Mouse (Mus musculus) urinary bladder, postnatal 14 days (tissue): Measurements from ENCODE around the gene Atg4b.
"Not testable (repeated sequence)": the region's sequence is repeated elsewhere in the genome, so short reads cannot be mapped to it uniquely, and the experiment has no call there.

Source experiments
- DNase-seq: peaks from one replicate; pipeline ENCODE4 v3.0.0; 2021; ENCODE audit warnings: low spot score

Atg4b gene

DNA sequence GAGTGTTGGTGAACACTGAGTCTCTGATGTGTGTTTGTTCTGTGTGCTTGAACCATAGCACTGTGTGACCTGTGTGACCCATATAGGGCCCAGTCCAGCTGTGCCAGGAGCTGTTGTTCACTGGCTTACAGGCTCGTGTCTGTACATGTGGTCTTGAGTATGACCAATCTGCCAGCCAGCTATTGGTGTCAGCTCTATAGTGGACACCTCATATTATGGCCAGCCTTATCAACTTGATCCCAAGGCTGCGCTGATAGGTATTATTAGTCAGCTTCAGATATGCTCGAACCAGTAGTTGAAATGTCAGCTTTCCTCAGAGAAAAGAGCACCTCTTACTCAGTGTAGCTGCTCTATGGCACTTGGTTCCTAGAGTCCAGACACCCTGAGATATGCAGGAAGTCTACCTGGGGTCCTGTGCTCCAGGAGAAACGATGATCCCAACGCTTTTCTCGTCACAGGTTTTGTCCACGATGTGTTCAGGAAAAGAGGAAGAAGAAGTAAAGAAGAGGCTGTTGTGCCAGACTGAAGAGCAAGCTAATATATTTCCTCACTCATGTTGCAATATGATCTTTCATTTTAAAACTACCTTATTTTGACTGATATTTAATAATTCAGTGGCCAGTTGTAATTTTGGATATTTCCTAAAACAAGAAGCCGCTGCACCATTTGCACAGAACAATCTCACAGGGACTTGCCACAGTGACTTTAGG is 66.7 kb downstream of the Atg4b start:
- DNase-seq = no peak

DNA sequence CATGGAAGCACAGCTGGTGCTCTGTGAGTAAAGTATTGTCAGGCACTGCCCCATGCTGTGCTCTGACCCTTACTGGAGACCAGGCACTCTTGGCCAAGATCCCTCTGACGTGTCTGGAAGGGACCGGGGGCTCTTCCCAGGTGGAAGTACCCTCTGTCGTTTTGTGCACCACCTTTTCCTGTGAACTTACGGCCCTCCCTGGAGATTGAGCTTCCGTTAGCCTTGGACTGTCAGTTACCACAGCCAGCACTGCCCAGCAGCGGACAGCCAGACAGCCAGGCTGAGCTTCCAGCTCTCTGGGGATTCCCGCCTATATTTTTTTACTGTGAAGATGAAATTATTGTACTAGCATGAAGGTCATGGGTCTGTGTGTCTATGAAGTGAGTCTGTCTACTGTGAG is 67.4 kb downstream of the Atg4b start:
- DNase-seq = no peak

DNA sequence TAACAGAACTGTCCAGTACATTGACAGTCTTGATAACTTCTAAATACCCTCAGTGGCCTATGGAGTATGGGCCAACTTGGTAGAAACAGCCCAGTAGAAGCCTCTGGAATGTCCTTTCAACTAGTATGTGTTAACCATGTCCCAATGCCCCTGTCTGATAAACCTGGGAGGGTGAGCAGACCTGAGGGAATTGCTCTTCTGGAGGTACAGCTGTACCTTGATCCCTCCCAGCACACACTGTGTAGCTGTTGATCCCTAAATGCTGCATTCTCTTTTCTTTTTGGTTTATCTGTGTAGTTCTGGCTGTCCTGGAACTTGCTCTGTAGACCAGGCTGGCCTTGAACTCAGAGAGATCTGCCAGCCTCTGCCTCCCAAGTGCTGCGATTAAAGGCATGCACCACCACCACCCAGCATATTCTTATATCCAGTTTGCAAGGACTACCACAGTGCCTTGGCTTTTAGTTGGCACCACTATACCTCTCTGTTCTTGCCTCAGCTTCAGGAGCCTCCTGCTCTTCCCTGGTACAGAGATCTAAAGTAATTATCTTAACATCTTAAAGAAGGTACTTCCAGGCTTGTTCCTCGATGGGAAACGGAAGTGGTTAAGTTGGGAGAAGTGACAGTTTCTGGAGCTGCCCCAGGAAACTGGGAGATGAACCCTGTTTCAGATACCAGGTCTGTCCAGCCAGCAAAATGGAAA is 72.6 kb downstream of the Atg4b start:
- no peak for DNase-seq

DNA sequence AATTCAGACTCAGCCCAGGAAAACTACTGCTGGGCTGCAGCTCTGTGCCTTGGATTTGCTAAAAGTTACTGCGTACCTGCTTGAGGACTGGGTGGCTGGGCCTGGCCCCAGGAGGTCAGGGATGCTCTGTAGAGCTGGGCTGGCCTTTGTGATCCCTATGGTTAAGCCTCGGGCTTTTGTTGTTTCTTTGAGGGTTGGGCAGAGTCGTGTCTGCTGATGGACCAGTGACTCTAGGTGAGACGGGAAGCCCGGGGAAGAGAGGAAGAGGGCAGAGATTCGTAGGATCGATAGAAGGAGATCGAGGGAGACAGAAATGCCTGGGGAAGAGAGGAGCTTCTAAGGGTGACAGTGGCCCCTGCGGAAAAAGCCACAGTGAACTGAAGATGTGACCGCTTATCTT is 73.3 kb downstream of the Atg4b start, which contains the start of gene D2hgdh:
TSS of gene D2hgdh (plus strand) at position 301 of the 400 bp plus-strand sequence.
- DNase-seq = no peak

DNA sequence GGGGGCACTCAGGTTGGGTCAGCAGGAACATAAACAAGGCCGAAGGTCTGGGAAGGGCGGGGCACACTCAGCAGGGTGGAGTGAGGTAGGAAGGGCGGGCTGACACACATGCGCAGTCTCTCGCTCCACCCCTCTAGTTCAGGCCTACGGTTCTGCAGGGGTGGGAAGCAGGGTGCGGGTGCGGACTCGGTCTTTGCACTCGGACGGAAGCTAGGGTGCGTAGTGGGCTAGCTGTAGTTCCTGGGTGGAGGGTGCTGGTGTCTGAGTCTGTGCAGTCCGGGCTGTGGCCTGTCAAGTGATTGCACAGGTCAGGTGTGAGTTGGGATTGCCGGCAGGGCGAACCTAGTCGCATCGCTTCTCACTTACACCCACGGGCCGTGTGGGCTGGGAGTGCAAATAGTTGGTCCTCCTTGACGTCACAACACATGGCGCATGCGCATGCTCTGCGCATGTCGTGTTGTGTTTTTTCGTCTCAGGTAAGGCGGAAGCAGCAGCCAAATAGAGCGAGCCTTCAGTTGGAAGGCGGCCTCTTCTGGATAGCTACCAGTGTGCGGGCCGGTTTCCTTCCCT is 73.9 kb downstream of the Atg4b start:
- DNase-seq = peak; percentile 94

DNA sequence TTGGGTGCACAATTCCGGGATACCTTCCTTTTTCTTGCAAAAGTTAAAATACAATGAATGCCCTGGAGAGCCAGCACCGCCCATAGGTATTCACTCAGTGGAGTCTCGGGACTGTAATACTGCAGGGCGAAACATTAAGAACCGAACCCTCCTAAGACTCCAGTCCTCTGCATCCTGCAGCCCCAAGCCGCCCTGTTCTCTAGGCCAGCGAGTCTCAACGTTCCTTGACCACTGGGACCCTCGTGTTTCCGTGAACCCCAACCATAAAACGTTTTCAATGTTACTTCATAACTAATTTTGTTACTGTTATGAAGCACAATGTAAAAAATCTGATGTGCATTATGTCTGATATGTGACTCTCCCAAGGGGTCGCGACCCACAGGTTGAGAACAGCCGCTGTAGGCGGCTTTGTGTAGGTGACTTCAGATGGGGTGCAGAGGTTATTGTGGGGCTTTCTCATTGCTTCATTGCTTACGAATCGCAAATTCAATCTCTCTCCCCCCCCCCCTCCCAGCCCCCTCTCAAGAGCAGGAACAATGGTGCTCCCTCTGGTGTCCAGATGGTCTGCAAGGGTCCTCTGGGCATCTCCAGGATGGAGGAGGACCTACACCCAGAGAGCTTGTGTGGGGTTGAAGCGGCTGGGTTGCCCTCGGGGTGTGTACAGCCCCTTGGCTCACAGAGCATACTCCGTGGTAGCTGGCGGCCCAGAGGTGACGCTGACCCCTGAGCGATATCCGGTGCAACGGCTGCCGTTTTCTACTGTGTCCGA is 74.7 kb downstream of the Atg4b start:
- DNase-seq = no peak

DNA sequence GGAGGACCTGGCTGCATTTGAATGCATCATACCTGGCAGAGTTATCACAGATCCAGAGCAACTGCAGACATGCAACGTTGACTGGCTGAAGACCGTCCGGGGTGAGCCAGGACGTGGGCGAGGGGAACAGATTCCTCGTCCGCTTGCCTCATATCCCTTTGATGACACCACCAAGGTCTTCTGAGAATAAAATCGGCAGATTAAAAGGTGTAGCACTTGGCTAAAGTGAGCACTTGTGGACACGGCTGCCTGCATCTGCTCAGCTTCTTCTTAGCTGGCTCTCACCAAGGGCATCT is 75.2 kb downstream of the Atg4b start:
- DNase-seq = no peak

DNA sequence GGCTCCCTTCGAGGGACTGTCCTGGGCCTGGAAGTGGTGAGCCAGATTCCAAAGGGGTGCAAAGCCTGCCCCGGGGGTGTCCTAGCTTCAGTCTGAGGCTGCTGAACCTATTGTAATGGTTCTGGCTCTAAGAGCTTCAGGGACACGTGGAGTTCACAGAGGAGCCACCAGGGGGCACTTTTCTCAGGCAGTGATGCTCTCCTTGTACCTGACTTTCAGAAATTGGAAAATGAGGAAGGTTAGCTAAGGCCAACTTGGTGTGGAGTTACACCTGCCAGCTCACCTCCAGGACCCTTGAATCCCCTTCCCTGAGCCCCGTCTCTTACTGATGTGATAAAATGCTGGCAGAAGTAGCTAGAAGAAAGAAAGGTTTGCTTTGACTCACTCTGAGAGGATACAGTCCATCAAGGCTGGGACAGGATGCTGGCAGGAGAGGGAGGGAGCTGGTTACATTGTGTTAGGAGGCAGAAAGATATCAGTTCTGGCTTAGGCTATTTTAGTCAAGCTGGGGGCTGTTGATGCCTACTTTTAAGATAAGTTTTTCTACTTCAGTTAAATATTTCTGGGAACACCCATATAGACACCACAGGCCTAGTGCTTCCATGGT is 81.6 kb downstream of the Atg4b start:
- DNase-seq = not testable (repeated sequence)

DNA sequence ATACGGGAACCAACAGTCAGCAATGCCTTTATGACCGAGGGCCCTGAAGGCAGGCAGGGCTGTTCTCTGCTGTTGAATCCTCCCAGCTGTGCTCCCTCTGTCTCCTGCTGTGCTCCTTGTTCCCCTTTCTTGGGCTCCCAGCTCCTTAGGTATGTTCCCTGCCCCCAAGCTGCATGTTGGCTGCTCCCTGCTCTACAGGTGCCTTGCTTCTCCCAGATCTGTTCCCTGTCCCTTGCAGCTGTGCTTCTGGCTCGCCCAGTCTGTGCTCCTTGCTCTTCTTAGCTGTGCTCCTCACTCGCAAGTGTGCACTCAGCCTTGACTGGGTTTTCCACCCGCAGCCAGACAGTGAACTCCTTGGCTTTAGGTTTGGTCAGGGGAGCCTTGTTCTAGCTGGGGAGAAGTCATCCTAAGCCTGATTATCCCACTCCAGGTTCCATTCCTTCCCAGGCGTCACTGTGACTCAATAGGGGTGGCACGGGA is 83.4 kb downstream of the Atg4b start:
- no peak for DNase-seq

DNA sequence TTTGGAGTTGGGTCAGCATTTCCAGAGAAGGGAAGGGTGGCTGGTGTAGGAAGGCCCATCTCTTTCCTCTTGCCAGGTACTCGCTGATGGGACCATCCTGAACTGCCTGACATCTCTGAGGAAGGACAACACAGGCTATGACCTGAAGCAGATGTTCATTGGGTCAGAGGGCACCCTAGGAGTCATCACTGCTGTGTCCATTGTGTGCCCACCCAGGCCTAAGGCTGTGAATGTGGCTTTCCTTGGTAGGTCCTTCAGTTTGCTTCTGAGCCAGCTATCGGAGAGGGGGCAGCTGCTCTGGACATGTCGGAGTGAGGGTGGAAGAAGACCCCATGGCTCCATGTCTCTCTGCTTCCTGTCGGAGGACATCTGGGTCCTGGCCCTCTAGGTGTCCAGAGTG is 83.9 kb downstream of the Atg4b start:
- no peak for DNase-seq

DNA sequence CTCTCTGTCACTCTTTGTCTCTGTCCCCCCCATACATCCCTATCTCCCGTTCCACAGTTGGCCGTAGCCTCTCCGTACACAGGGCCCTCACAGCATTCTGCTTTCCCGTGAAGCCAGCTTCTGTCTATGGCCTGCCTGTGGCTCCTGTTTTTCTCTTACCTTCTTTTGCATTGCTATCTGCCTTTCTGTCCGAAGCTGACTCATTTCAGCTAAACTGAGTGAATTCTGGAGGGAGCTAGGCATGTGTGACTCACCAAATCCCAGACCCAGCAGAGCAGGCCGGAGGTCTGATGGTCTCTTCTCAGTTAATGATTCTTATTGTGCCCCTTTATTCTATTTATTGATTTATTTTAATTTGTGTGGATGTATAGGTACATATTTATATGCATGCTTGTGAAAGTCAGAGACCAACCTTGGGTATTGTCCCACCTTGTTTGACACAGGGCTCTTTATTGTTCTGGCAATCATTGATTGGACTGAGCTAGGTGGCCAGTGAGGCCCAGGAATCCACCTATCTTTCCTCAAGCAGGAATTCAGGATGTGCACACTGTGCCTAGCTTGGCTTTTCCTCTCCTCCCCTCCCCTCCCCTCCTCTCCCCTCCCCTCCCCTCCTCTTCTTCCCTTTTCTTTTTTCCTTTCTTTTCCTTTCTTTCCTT is 84.7 kb downstream of the Atg4b start:
- no peak for DNase-seq

DNA sequence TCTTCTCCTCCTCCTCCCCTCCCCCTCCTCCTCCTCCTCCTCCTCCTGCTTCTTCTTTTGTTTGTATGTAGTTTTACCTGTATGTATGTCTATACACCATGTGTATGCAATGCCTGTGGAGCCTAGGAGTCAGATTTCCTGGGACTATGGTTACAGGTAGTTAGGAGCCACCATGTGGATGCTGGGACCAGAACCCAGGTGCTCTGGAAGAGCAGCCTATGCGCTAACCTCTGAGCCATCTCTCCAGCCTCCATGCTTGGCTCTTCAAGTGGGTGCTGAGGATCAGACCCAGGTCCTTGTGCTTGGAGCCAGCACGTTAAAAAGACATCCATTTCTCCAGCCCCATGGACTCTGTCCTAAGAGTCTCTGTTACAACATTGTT is 85.2 kb downstream of the Atg4b start:
- DNase-seq = no peak

DNA sequence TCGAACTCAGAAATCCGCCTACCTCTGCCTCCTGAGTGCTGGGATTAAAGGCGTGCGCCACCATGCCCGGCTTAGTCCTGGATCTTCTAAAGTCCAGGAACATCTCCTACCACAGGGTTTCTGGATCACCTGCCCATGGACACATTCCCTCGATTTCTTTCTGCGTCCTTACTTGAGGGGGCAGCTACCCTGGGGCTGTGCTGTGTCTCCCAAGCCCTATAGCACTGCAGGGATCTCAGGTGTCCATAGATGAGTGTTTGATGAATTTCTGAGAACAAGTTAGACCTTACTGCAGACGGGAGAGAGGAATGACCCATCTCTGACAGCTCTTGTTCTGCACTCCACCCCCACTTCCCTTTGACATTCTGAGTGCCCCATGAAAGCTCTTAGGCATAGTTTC is 86.0 kb downstream of the Atg4b start:
- no peak for DNase-seq

DNA sequence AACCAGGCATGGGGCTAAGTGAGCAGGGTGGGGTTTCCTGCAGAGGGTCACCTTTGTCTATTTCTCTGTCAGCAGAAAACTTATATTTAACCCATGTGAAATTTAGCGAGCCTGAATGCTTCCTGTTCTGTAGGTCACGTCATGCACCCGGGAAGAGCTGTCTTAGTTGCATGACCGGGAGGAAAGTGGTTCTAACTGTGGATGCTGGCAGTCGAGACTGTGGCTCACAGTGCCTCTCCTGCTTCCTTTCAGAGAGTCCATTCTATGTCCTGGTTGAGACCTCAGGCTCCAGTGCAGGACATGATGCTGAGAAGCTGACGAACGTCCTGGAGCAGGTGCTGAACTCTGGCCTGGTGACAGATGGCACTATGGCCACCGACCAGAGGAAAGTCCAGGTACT is 87.3 kb downstream of the Atg4b start:
- not testable (repeated sequence) for DNase-seq
